Comparison of ENCODE assay signal across 11 mouse cellular contexts in genomic region chr10:17023571-17024293, GRCm38 (mm10).
DNase-seq lines count a peak whose midpoint lies in the region; ATAC-seq and TF ChIP-seq lines count a peak whose summit lies in the region.
"Had no signal": no experiment of that assay in that cellular context is flagged by ENCODE, and none has a peak within 500 bp of the region (broad histone marks: within the 10 kb centered on the region; RNA-seq: fewer than 3 reads in every experiment).

No protein-coding gene starts in this region.

- no peak overlapping the region for H3K27ac ChIP-seq in forebrain, embryonic 16.5 days (ENCODE audit: low read length)
- 0 out of 2 replicates have a peak overlapping the region, but pooled peaks have one; percentile 7 for H3K27ac ChIP-seq in midbrain, embryonic 12.5 days (replicated peaks)
- H3K27ac ChIP-seq in kidney, adult 2 months (ENCODE audit: insufficient read depth, low read depth, low read length), result no peak overlapping the region
- H3K27ac ChIP-seq in liver, embryonic 12.5 days, result no peak overlapping the region
- H3K27ac ChIP-seq: embryonic facial prominence, embryonic 12.5 days; liver, embryonic 15.5 days had no signal

- no peak for TF ChIP-seq POLR2A in kidney, adult 2 months (IDR thresholded peaks at IDR 0.05; ENCODE audit: low read depth, low read length)

- 21% methylated on average over 13 of the region's 13 CpGs for WGBS in forebrain, embryonic 16.5 days
- WGBS in midbrain, embryonic 12.5 days, result 54% methylated on average over 13 of the region's 13 CpGs
- WGBS in kidney, adult 2 months, result 60% methylated on average over 13 of the region's 13 CpGs
- 70% methylated on average over 13 of the region's 13 CpGs for whole genome bisulfite sequencing in liver, embryonic 12.5 days (ENCODE audit: insufficient replicate concordance)

- H3K36me3 ChIP-seq in forebrain, embryonic 16.5 days (ENCODE audit: control insufficient read depth, insufficient read depth), result no peaks in the 10 kb centered on the region
- H3K36me3 ChIP-seq in midbrain, embryonic 12.5 days, result no peaks in the 10 kb centered on the region
- no peaks in the 10 kb centered on the region for H3K36me3 ChIP-seq in kidney, adult 2 months (ENCODE audit: control insufficient read depth, insufficient read depth, low read length)
- no peaks in the 10 kb centered on the region for H3K36me3 ChIP-seq in liver, embryonic 12.5 days
- H3K36me3 ChIP-seq: embryonic facial prominence, embryonic 12.5 days; liver, embryonic 15.5 days had no signal

- DNase-seq in adrenal gland, adult 2 months, result peak; percentile 69
- peak; percentile 9 for DNase-seq in cerebellum, adult 11 months
- no peak for DNase-seq in kidney, adult 2 months
- DNase-seq: kidney, postnatal 10 days had no signal

- no peak overlapping the region for H3K9ac ChIP-seq in forebrain, embryonic 16.5 days (replicated peaks; ENCODE audit: low read depth, low read length)
- no peak overlapping the region for H3K9ac ChIP-seq in midbrain, embryonic 12.5 days (replicated peaks)
- no peak overlapping the region for H3K9ac ChIP-seq in liver, embryonic 12.5 days
- H3K9ac ChIP-seq: embryonic facial prominence, embryonic 12.5 days; liver, embryonic 15.5 days had no signal

- no peaks in the 10 kb centered on the region for H3K27me3 ChIP-seq in forebrain, embryonic 16.5 days (replicated peaks; ENCODE audit: control insufficient read depth, insufficient read depth, low read length)
- no peaks in the 10 kb centered on the region for H3K27me3 ChIP-seq in midbrain, embryonic 12.5 days
- no peaks in the 10 kb centered on the region for H3K27me3 ChIP-seq in kidney, adult 2 months (replicated peaks; ENCODE audit: control insufficient read depth, insufficient read depth, low read length)
- H3K27me3 ChIP-seq in liver, embryonic 12.5 days (replicated peaks), result no peaks in the 10 kb centered on the region
- H3K27me3 ChIP-seq: embryonic facial prominence, embryonic 12.5 days; liver, embryonic 15.5 days had no signal

- H3K4me2 ChIP-seq in forebrain, embryonic 16.5 days (ENCODE audit: low read length), result 0 out of 2 replicates have a peak overlapping the region, but pooled peaks have one; percentile 11
- H3K4me2 ChIP-seq in midbrain, embryonic 12.5 days (replicated peaks), result no peak overlapping the region
- H3K4me2 ChIP-seq in liver, embryonic 12.5 days, result no peak overlapping the region
- H3K4me2 ChIP-seq: embryonic facial prominence, embryonic 12.5 days; liver, embryonic 15.5 days had no signal

- H3K4me1 ChIP-seq in forebrain, embryonic 16.5 days (replicated peaks; ENCODE audit: control insufficient read depth, insufficient read depth, low read length), result peaks cover 5% of the 10 kb centered on the region
- H3K4me1 ChIP-seq in midbrain, embryonic 12.5 days, result peaks cover 4% of the 10 kb centered on the region; the same call in 1 of the 2 replicates
- no peaks in the 10 kb centered on the region for H3K4me1 ChIP-seq in kidney, adult 2 months (ENCODE audit: control insufficient read depth, insufficient read depth, low read length)
- no peaks in the 10 kb centered on the region for H3K4me1 ChIP-seq in liver, embryonic 12.5 days
- H3K4me1 ChIP-seq: embryonic facial prominence, embryonic 12.5 days; liver, embryonic 15.5 days had no signal

- no peak for TF ChIP-seq CTCF in kidney, adult 2 months (conservative IDR thresholded peaks at IDR 0.05; ENCODE audit: insufficient read depth, insufficient read length, low read depth, low read length)

- H3K9me3 ChIP-seq in forebrain, embryonic 16.5 days (ENCODE audit: control insufficient read depth, low read length), result no peaks in the 10 kb centered on the region
- H3K9me3 ChIP-seq in midbrain, embryonic 12.5 days, result no peaks in the 10 kb centered on the region
- H3K9me3 ChIP-seq in liver, embryonic 12.5 days (replicated peaks), result no peaks in the 10 kb centered on the region
- H3K9me3 ChIP-seq: embryonic facial prominence, embryonic 12.5 days; liver, embryonic 15.5 days had no signal

- no peak overlapping the region for H3K4me3 ChIP-seq in forebrain, embryonic 16.5 days (replicated peaks; ENCODE audit: low read length)
- no peak overlapping the region for H3K4me3 ChIP-seq in midbrain, embryonic 12.5 days
- no peak overlapping the region for H3K4me3 ChIP-seq in kidney, adult 2 months (ENCODE audit: insufficient read depth, low read depth, low read length)
- no peak overlapping the region for H3K4me3 ChIP-seq in liver, embryonic 12.5 days
- H3K4me3 ChIP-seq: embryonic facial prominence, embryonic 12.5 days; liver, embryonic 15.5 days had no signal

- peak; percentile 69 for ATAC-seq in forebrain, embryonic 16.5 days
- peak; percentile 50; the same call in 1 of the 2 replicates for ATAC-seq in midbrain, embryonic 12.5 days (ENCODE audit: low FRiP score, low read depth)
- no peak for ATAC-seq in activated CD4-positive, CD25-positive, alpha-beta regulatory T cell, adult 4 months
- no peak for ATAC-seq in erythroid progenitor cell, adult 5-6 weeks (replicated peaks; ENCODE audit: low FRiP score, poor library complexity, severe bottlenecking)
- no peak for ATAC-seq in liver, embryonic 12.5 days

Comparison
In these comparisons a context has a peak if more than half of its experiments do, and no peak if none do; other contexts are left out.
1. ATAC-seq: peak in forebrain, embryonic 16.5 days (single experiment) and midbrain, embryonic 12.5 days (single experiment); none in activated CD4-positive, CD25-positive, alpha-beta regulatory T cell, adult 4 months (single experiment), erythroid progenitor cell, adult 5-6 weeks (single experiment) and liver, embryonic 12.5 days (single experiment).